Mouse (Mus musculus) embryonic facial prominence, embryonic 11.5 days (tissue): ENCODE results near the gene Gm5460. TPM values are rescaled to one million over a fixed set of nuclear protein-coding genes. Genes with fewer than 3 reads are reported as not detected.

Experiments used
- ATAC-seq: fragments of 200-750 bp; cut with Nextera tagmentation; replicated peaks from 2 replicates; pipeline ENCODE4 v1.8.0; 2017; ENCODE audit warnings: low read depth; ENCODE audit not compliant: insufficient number of reproducible peaks, low FRiP score, low TSS enrichment
- DNase-seq: peaks from one replicate; pipeline ENCODE4 v3.0.0-alpha.2; 2015; ENCODE audit warnings: low spot score
- H3K27ac ChIP-seq: fragments of 300-500 bp; sonication (generic); replicated peaks from 2 replicates; pipeline ENCODE4 v1.5.1; 2014; ENCODE audit warnings: mild to moderate bottlenecking, low read depth, low read length, control low read depth
- H3K27me3 ChIP-seq: fragments of 300-500 bp; sonication (generic); 2 replicates; pipeline ENCODE4 v1.6.1; 2014; ENCODE audit warnings: mild to moderate bottlenecking, low read length, moderate library complexity, mixed read lengths; ENCODE audit not compliant: control insufficient read depth, insufficient read depth
- H3K36me3 ChIP-seq: fragments of 300-500 bp; sonication (generic); replicated peaks from 2 replicates; pipeline ENCODE4 v1.6.1; 2014; ENCODE audit warnings: low read depth, mild to moderate bottlenecking, low read length, moderate library complexity, mixed read lengths; ENCODE audit not compliant: control insufficient read depth, insufficient read depth
- H3K4me1 ChIP-seq: fragments of 300-500 bp; sonication (generic); 2 replicates; pipeline ENCODE4 v1.6.1; 2014; ENCODE audit warnings: low read length, mixed read lengths; ENCODE audit not compliant: control insufficient read depth, insufficient read depth
- H3K4me2 ChIP-seq: fragments of 300-500 bp; sonication (generic); 2 replicates; pipeline ENCODE4 v1.6.1; 2014; ENCODE audit warnings: low read depth, mild to moderate bottlenecking, control low read depth, low read length, moderate library complexity
- H3K4me3 ChIP-seq: fragments of 300-500 bp; sonication (generic); 2 replicates; pipeline ENCODE4 v1.5.1; 2014; ENCODE audit warnings: low read depth, low read length, control low read depth
- H3K9ac ChIP-seq: fragments of 300-500 bp; sonication (generic); replicated peaks from 2 replicates; pipeline ENCODE4 v1.6.1; 2014; ENCODE audit warnings: mild to moderate bottlenecking, control low read depth, low read length
- H3K9me3 ChIP-seq: fragments of 300-500 bp; sonication (generic); replicated peaks from 2 replicates; pipeline ENCODE4 v1.6.1; 2016; ENCODE audit warnings: mild to moderate bottlenecking, low read length, inconsistent platforms, mixed read lengths; ENCODE audit not compliant: control insufficient read depth
- WGBS: fragments of 180-500 bp; shearing (Covaris S2); extraction: QIAGEN DNeasy Blood & Tissue Kit; methylation state at CpG from one replicate; pipeline ENCODE4 v1.1.7; 2014; 5-methylcytosine and 5-hydroxymethylcytosine counted together
- polyA plus RNA-seq: library from polyadenylated mRNA; unstranded; fragments of >200 nt; fragmentation: Nextera tagmentation; extraction: Ambion mirVana; gene quantifications from 2 replicates; pipeline ENCODE4 v1.2.1, GENCODE M21; 2014

The Gm5460 gene
- not detected in 2 replicates for polyA plus RNA-seq

- ATAC-seq: no peak
- no peak within 1 kb of the TSS for H3K4me3 ChIP-seq
- WGBS: 94% methylated on average over 4 of the region's 4 CpGs
- H3K27me3 ChIP-seq: no peaks in the 10 kb centered on the region
- no peaks in the 10 kb centered on the region for H3K4me1 ChIP-seq
- H3K9ac ChIP-seq: no peak within 1 kb of the TSS
- no peak within 1 kb of the TSS for H3K4me2 ChIP-seq
- no peak for DNase-seq
- H3K9me3 ChIP-seq: no peaks in the 10 kb centered on the region
- H3K27ac ChIP-seq: no peak within 1 kb of the TSS
- no peaks in the 10 kb centered on the region for H3K36me3 ChIP-seq
Observed at GRCm38 (mm10) chr14:34016381-34016780, at the start of gene Gm5460. TSS of gene Gm5460 (plus strand) at chr14:34016758.

GRCm38 (mm10) chr14:33972679-33973078, 43.9 kb upstream of the Gm5460 start:
- WGBS: 42% methylated on average over 7 of the region's 7 CpGs
- DNase-seq: peak; percentile 33
- ATAC-seq: no peak

GRCm38 (mm10) chr14:33974752-33975151, 41.8 kb upstream of the Gm5460 start:
- DNase-seq: no peak
- Histone ChIP-seq H3K4me3 (no peak overlapping the region), H3K4me1 (no peaks in the 10 kb centered on the region), H3K27ac (no peak overlapping the region), H3K4me2 (no peak overlapping the region), H3K9me3 (no peaks in the 10 kb centered on the region), H3K9ac (no peak overlapping the region), H3K27me3 (no peaks in the 10 kb centered on the region), H3K36me3 (no peaks in the 10 kb centered on the region; the same call in 1 of the 2 replicates)
- WGBS: 35% methylated on average over 5 of the region's 5 CpGs
- ATAC-seq: no peak

More at GRCm38 (mm10) chr14:33972679-33973078, 43.9 kb upstream of the Gm5460 start:
- H3K9ac ChIP-seq: no peak overlapping the region
- H3K27me3 ChIP-seq: no peaks in the 10 kb centered on the region
- no peaks in the 10 kb centered on the region for H3K36me3 ChIP-seq
- H3K27ac ChIP-seq: no peak overlapping the region
- no peak overlapping the region for H3K4me2 ChIP-seq
- no peaks in the 10 kb centered on the region for H3K4me1 ChIP-seq
- H3K4me3 ChIP-seq: no peak overlapping the region
- H3K9me3 ChIP-seq: no peaks in the 10 kb centered on the region

DNA sequence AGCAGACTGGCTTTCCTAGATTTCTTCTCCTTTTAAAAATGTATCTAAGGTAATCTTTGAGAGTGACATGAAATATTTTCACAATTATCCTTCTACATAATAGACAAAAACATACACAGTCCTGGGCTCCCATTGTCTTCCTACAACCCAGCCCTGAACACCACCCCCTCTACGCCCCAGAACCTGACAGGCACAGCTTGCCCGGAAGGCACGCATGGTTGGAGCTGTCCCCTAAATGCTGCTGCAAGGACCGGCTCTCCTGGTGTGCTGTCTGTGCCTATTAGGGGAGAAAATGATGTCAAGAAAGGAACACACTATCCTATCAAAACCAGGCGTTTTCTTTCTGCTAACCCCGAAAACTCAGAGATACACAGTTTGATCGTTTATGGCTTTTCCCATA, 38.8 kb upstream of the Gm5460 start:
- Histone ChIP-seq H3K4me2 (no peak overlapping the region), H3K9me3 (no peaks in the 10 kb centered on the region), H3K27ac (no peak overlapping the region), H3K9ac (no peak overlapping the region), H3K4me3 (no peak overlapping the region), H3K27me3 (no peaks in the 10 kb centered on the region), H3K4me1 (no peaks in the 10 kb centered on the region), H3K36me3 (no peaks in the 10 kb centered on the region; the same call in 1 of the 2 replicates)
- peak; percentile 15 for DNase-seq
- 24% methylated on average over 7 of the region's 7 CpGs for WGBS
- no peak for ATAC-seq

DNA sequence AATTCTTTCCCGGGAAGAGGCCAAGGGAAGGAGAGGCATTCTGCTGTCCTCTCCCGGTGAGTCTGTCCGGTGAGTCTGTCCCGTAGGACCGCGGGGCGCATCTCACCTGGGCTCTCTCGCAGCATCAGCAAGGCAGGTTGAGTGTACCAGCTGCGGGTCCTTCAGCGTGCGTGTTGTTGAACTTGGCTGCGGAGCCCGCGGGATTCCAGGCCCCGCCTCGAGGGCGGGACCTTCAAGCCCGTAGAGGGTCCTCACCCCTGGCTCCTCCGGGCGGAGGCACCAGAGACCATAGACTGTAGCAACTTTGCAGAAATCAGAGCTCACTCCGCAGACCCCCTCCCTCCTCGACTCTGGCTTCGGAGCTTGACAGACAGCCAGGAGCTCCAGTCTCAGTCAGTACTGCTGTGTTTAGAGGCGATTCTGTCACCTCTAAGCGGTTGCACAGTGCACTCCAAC, 37.9 kb upstream of the Gm5460 start, which contains the start of gene Zfp488:
Gene Zfp488 (minus strand): TSS at position 161 of the 456 bp plus-strand sequence.
- H3K4me2 ChIP-seq: peak within 1 kb of the TSS; percentile 76
- WGBS: 3% methylated on average over 25 of the region's 25 CpGs
- no peaks in the 10 kb centered on the region for H3K9me3 ChIP-seq
- H3K9ac ChIP-seq: peak within 1 kb of the TSS; percentile 53
- H3K27me3 ChIP-seq: no peaks in the 10 kb centered on the region
- no peaks in the 10 kb centered on the region; the same call in 1 of the 2 replicates for H3K36me3 ChIP-seq
- H3K4me1 ChIP-seq: no peaks in the 10 kb centered on the region
- peak within 1 kb of the TSS; percentile 33 for H3K4me3 ChIP-seq
- ATAC-seq (peak; percentile 85), DNase-seq (peak; percentile 70)
- no peak within 1 kb of the TSS for H3K27ac ChIP-seq

GRCm38 (mm10) chr14:33989201-33989600, 27.4 kb upstream of the Gm5460 start:
- no peak for ATAC-seq
- no peak overlapping the region for H3K9ac ChIP-seq
- no peak overlapping the region for H3K27ac ChIP-seq
- no peak overlapping the region for H3K4me3 ChIP-seq
- WGBS: 64% methylated on average over 3 of the region's 3 CpGs
- H3K36me3 ChIP-seq: no peaks in the 10 kb centered on the region
- no peaks in the 10 kb centered on the region for H3K9me3 ChIP-seq
- no peak for DNase-seq
- no peak overlapping the region for H3K4me2 ChIP-seq
- H3K4me1 ChIP-seq: no peaks in the 10 kb centered on the region
- no peaks in the 10 kb centered on the region for H3K27me3 ChIP-seq

DNA sequence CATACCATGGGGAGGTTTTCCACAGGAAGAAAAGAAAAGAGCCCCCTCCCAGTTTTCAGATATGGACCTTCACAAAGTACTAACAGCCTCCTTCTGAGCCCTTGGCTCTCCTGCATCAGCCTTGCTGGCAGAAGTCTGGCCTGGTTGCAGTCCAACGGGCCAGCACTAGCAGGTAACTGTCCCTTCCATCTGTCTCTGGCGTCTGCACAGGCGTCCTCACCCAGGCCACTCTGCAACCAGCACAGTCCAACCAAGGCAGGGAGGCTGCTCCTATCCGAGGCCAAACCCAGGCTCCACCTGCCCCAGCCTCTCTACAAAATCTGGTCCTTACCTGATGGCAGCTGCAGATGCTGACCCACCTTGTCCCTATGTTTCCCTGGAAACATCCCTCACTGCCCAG, 24.6 kb upstream of the Gm5460 start:
- H3K27me3 ChIP-seq: no peaks in the 10 kb centered on the region
- no peaks in the 10 kb centered on the region for H3K4me1 ChIP-seq
- H3K27ac ChIP-seq: no peak overlapping the region
- H3K4me2 ChIP-seq: no peak overlapping the region
- WGBS: 69% methylated on average over 4 of the region's 4 CpGs
- no peak overlapping the region for H3K9ac ChIP-seq
- no peak for DNase-seq
- no peaks in the 10 kb centered on the region for H3K36me3 ChIP-seq
- no peaks in the 10 kb centered on the region for H3K9me3 ChIP-seq
- H3K4me3 ChIP-seq: no peak overlapping the region
- no peak for ATAC-seq

DNA sequence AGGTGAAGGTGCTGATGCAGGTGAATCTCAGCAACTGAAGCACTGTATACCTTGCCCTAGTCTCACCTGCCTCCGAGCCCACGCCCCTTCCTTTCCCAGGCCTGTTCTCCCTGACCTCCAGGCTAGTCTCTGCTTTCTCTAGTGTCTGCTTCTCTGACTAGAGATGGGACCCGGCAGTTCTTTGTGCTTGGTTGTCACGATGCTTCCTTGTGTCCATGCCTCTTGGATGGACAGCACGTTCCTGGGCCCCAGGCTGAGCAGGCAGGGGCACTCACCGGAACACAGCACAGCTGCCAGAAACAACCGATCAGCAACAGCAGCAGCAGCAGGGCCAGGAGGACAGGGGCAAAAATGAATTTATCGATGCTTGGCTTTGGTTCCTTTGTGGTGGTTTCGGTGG, 23.5 kb upstream of the Gm5460 start:
- Histone ChIP-seq H3K9ac (no peak overlapping the region), H3K9me3 (no peaks in the 10 kb centered on the region), H3K4me2 (no peak overlapping the region), H3K27ac (no peak overlapping the region), H3K36me3 (no peaks in the 10 kb centered on the region), H3K27me3 (no peaks in the 10 kb centered on the region), H3K4me1 (no peaks in the 10 kb centered on the region), H3K4me3 (no peak overlapping the region)
- no peak for DNase-seq
- no peak for ATAC-seq
- 88% methylated on average over 9 of the region's 9 CpGs for WGBS
